Mouse (Mus musculus) liver, postnatal 0 days (tissue): Measurements from ENCODE around the gene Adam10. TPM values are rescaled to one million over a fixed set of nuclear protein-coding genes. Genes with fewer than 3 reads are reported as not detected.

ENCODE experiments used
- ATAC-seq: fragments of 200-750 bp; cut with Nextera tagmentation; 2 replicates; pipeline ENCODE4 v1.8.0; 2017; ENCODE audit warnings: mild to moderate bottlenecking, moderate library complexity
- DNase-seq: peaks from one replicate; pipeline ENCODE4 v3.0.0-alpha.2; 2016
- H3K27ac ChIP-seq: fragments of 300-500 bp; sonication (generic); 2 replicates; pipeline ENCODE4 v1.5.1; 2014; ENCODE audit warnings: antibody characterized with exemption, moderate library complexity, mild to moderate bottlenecking, low read depth
- H3K27me3 ChIP-seq: fragments of 300-500 bp; sonication (generic); 2 replicates; pipeline ENCODE4 v1.6.1; 2014; ENCODE audit warnings: low read length, control low read depth, mixed read lengths; ENCODE audit not compliant: insufficient read depth
- H3K36me3 ChIP-seq: fragments of 300-500 bp; sonication (generic); replicated peaks from 2 replicates; pipeline ENCODE4 v1.6.1; 2014; ENCODE audit warnings: mild to moderate bottlenecking, control low read depth, low read length, moderate library complexity, mixed read lengths; ENCODE audit not compliant: insufficient read depth
- H3K4me1 ChIP-seq: fragments of 300-500 bp; sonication (generic); 2 replicates; pipeline ENCODE4 v1.6.1; 2014; ENCODE audit warnings: antibody characterized with exemption, mild to moderate bottlenecking, control low read depth; ENCODE audit not compliant: insufficient read depth
- H3K4me2 ChIP-seq: fragments of 300-500 bp; sonication (generic); 2 replicates; pipeline ENCODE4 v1.6.1; 2014; ENCODE audit warnings: low read depth, mild to moderate bottlenecking, low read length, moderate library complexity, mixed read lengths
- H3K4me3 ChIP-seq: fragments of 300-500 bp; sonication (generic); 2 replicates; pipeline ENCODE4 v1.5.1; 2014; ENCODE audit warnings: low read depth, low read length
- H3K9ac ChIP-seq: fragments of 300-500 bp; sonication (generic); replicated peaks from 2 replicates; pipeline ENCODE4 v1.6.1; 2014; ENCODE audit warnings: mild to moderate bottlenecking, moderate library complexity
- H3K9me3 ChIP-seq: fragments of 300-500 bp; sonication (generic); 2 replicates; pipeline ENCODE4 v1.6.1; 2016; ENCODE audit warnings: mild to moderate bottlenecking, control low read depth, low read length, mixed read lengths
- CTCF ChIP-seq: sonication (generic); IDR thresholded peaks from 2 replicates; pipeline ENCODE4 v1.5.1; 2016; ENCODE audit warnings: antibody characterized with exemption, low read depth
- EP300 ChIP-seq: IDR thresholded peaks from 2 replicates; pipeline ENCODE4 v1.6.1; 2016; ENCODE audit warnings: antibody characterized with exemption, low read depth, mild to moderate bottlenecking
- WGBS: fragments of 180-500 bp; shearing (Covaris S2); extraction: QIAGEN DNeasy Blood & Tissue Kit; methylation state at CpG from one replicate; pipeline ENCODE4 v1.1.7; 2014; ENCODE audit not compliant: insufficient replicate concordance; 5-methylcytosine and 5-hydroxymethylcytosine counted together
- polyA plus RNA-seq: library from polyadenylated mRNA; unstranded; fragments of >200 nt; fragmentation: Nextera tagmentation; extraction: Ambion mirVana; gene quantifications from 2 replicates; pipeline ENCODE4 v1.2.1, GENCODE M21; 2015

The Adam10 gene
- polyA plus RNA-seq, 1 experiment from 2014 or later, result 36.7 TPM

GRCm38 (mm10) chr9:70691772-70692693 is 13.2 kb downstream of the Adam10 start:
- peaks cover 30% of the 10 kb centered on the region for H3K4me1 ChIP-seq
- no peak overlapping the region for H3K9ac ChIP-seq
- 62% methylated on average over 2 of the region's 2 CpGs for WGBS
- no peaks in the 10 kb centered on the region for H3K36me3 ChIP-seq
- no peak for DNase-seq
- no peaks in the 10 kb centered on the region for H3K27me3 ChIP-seq
- no peaks in the 10 kb centered on the region for H3K9me3 ChIP-seq
- TF ChIP-seq CTCF, result no peak
- no peak for TF ChIP-seq EP300
- H3K27ac ChIP-seq, result no peak overlapping the region
- H3K4me3 ChIP-seq, result no peak overlapping the region
- no peak for ATAC-seq
- 0 out of 2 replicates have a peak overlapping the region, but pooled peaks have one; percentile 4 for H3K4me2 ChIP-seq

DNA sequence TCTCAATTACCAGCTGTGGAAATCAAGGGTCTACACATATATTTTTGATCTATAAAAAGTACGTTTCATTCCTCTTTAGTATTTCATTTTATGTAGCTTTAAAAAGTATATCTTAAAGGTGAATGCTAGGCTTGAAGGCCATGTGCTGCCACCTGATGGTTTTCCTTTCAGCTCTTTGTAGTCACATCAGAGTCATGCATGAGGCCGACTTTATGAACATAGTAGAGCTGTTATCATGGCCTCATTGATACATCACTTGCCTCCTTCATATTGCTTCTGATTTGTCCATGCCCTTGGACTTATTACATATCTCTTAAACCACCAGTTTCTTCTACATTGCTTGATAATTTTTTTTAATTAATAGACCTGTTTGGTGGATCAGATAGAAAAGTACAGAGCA is 16.9 kb downstream of the Adam10 start:
- H3K36me3 ChIP-seq, result no peaks in the 10 kb centered on the region
- H3K27me3 ChIP-seq, result no peaks in the 10 kb centered on the region
- H3K4me3 ChIP-seq, result no peak overlapping the region
- no peak overlapping the region for H3K9ac ChIP-seq
- DNase-seq (no peak), ATAC-seq (no peak)
- H3K27ac ChIP-seq, result no peak overlapping the region
- H3K4me2 ChIP-seq, result no peak overlapping the region
- TF ChIP-seq EP300 (no peak), CTCF (no peak)
- H3K4me1 ChIP-seq, result peaks cover 21% of the 10 kb centered on the region
- no peaks in the 10 kb centered on the region for H3K9me3 ChIP-seq
- 67% methylated on average over 2 of the region's 2 CpGs for WGBS

GRCm38 (mm10) chr9:70698090-70698489 is 19.3 kb downstream of the Adam10 start:
- Histone ChIP-seq H3K36me3 (no peaks in the 10 kb centered on the region), H3K4me1 (peaks cover 8% of the 10 kb centered on the region), H3K4me2 (no peak overlapping the region), H3K27ac (no peak overlapping the region), H3K4me3 (no peak overlapping the region), H3K9ac (no peak overlapping the region), H3K9me3 (no peaks in the 10 kb centered on the region), H3K27me3 (no peaks in the 10 kb centered on the region)
- ATAC-seq, result no peak
- no peak for DNase-seq
- 21% methylated on average over 1 of the region's 1 CpGs for WGBS
- TF ChIP-seq CTCF, result no peak
- TF ChIP-seq EP300, result no peak

- Histone ChIP-seq H3K27me3 (no peaks in the 10 kb centered on the region), H3K27ac (peak overlapping the region; percentile 29; the same call in 1 of the 2 replicates), H3K9ac (no peak overlapping the region), H3K36me3 (peaks cover 24% of the 10 kb centered on the region), H3K4me1 (peaks cover 3% of the 10 kb centered on the region; the same call in 1 of the 2 replicates), H3K4me2 (peak overlapping the region; percentile 22), H3K9me3 (no peaks in the 10 kb centered on the region), H3K4me3 (no peak overlapping the region)
- DNase-seq (no peak), ATAC-seq (peak; percentile 90)
- TF ChIP-seq EP300 (peak; percentile 86), CTCF (no peak)
- WGBS, result 70% methylated on average over 5 of the region's 5 CpGs
Observed at GRCm38 (mm10) chr9:70703597-70704203, 24.9 kb downstream of the Adam10 start.

GRCm38 (mm10) chr9:70706444-70706843 is 27.6 kb downstream of the Adam10 start:
- Histone ChIP-seq H3K4me1 (peaks cover 3% of the 10 kb centered on the region; the same call in 1 of the 2 replicates), H3K9me3 (no peaks in the 10 kb centered on the region), H3K9ac (no peak overlapping the region), H3K4me3 (no peak overlapping the region), H3K4me2 (no peak overlapping the region), H3K36me3 (peaks cover 36% of the 10 kb centered on the region), H3K27ac (no peak overlapping the region), H3K27me3 (no peaks in the 10 kb centered on the region)
- TF ChIP-seq CTCF (0 out of 2 replicates have a peak, but pooled peaks have one; percentile 2), EP300 (no peak)
- ATAC-seq (no peak), DNase-seq (no peak)
- 79% methylated on average over 1 of the region's 1 CpGs for WGBS

GRCm38 (mm10) chr9:70729544-70729943 is 50.7 kb downstream of the Adam10 start:
- Histone ChIP-seq H3K27me3 (no peaks in the 10 kb centered on the region), H3K36me3 (peaks cover 11% of the 10 kb centered on the region; the same call in 1 of the 2 replicates), H3K27ac (no peak overlapping the region), H3K9ac (no peak overlapping the region), H3K4me1 (peaks cover 8% of the 10 kb centered on the region; the same call in 1 of the 2 replicates), H3K9me3 (no peaks in the 10 kb centered on the region), H3K4me3 (no peak overlapping the region), H3K4me2 (no peak overlapping the region)
- WGBS, result 96% methylated on average over 2 of the region's 2 CpGs
- ATAC-seq, result no peak
- DNase-seq, result no peak
- TF ChIP-seq CTCF (no peak), EP300 (no peak)
